Mouse (Mus musculus) cerebellum, adult 2 months (tissue): ENCODE measurements around the gene Cfi. TPM values are rescaled to one million over a fixed set of nuclear protein-coding genes. Genes with fewer than 3 reads are reported as not detected.

Experiments
- DNase-seq, 2 experiments: peaks; one replicate each; pipeline ENCODE4 v3.0.0; 2021
- H3K27ac ChIP-seq: fragments of 200-500 bp; 2 replicates; pipeline ENCODE4 v1.5.1; 2012; ENCODE audit warnings: low read length, control low read depth, inconsistent platforms; ENCODE audit not compliant: insufficient read depth
- H3K27me3 ChIP-seq: fragments of 200-500 bp; 2 replicates; pipeline ENCODE4 v1.6.1; 2012; ENCODE audit warnings: inconsistent platforms, mild to moderate bottlenecking, low read length, moderate library complexity; ENCODE audit not compliant: control insufficient read depth, insufficient read depth
- H3K4me1 ChIP-seq: fragments of 200-500 bp; 2 replicates; pipeline ENCODE4 v1.6.1; 2011; ENCODE audit warnings: low read length; ENCODE audit not compliant: control insufficient read depth, insufficient read depth
- H3K4me3 ChIP-seq: fragments of 200-500 bp; replicated peaks from 2 replicates; pipeline ENCODE3; 2011; ENCODE audit warnings: mild to moderate bottlenecking, low read depth, low read length, control low read depth; ENCODE audit not compliant: insufficient read depth
- CTCF ChIP-seq: fragments of 200-500 bp; IDR thresholded peaks from 2 replicates; pipeline ENCODE4 v1.5.1; 2011; ENCODE audit warnings: low read depth, mild to moderate bottlenecking, control low read depth, low read length, moderate library complexity, borderline replicate concordance; ENCODE audit not compliant: insufficient read depth
- POLR2A ChIP-seq: fragments of 200-500 bp; IDR thresholded peaks from 2 replicates; pipeline ENCODE4 v1.6.1; 2011; ENCODE audit warnings: low read length, control low read depth, borderline replicate concordance; ENCODE audit not compliant: insufficient read depth
- WGBS: fragments of 180-500 bp; shearing (Covaris S2); methylation state at CpG from one replicate; pipeline ENCODE4 v1.1.7; 2018; 5-methylcytosine and 5-hydroxymethylcytosine counted together
- polyA plus RNA-seq: library from polyadenylated mRNA; depleted of rRNA; stranded (reverse); fragments of >200 nt; gene quantifications from 2 replicates; pipeline ENCODE4 v1.2.3, GENCODE M21; 2012

Cfi gene
- polyA plus RNA-seq, 1 experiment, result 0.15 TPM

- Histone ChIP-seq H3K4me1 (no peaks in the 10 kb centered on the region), H3K27me3 (no peaks in the 10 kb centered on the region), H3K4me3 (no peak overlapping the region), H3K27ac (no peak overlapping the region)
- no peak for DNase-seq
- TF ChIP-seq CTCF (no peak), POLR2A (no peak)
- WGBS, result 7% methylated on average over 11 of the region's 11 CpGs
These were observed 490 bp downstream of the Cfi start for GRCm38 (mm10) chr3:129836051-129836697.

- no peak for TF ChIP-seq POLR2A
- TF ChIP-seq CTCF, result no peak
- 87% methylated on average over 6 of the region's 6 CpGs for WGBS
- Histone ChIP-seq H3K4me3 (no peak overlapping the region), H3K4me1 (no peaks in the 10 kb centered on the region), H3K27me3 (no peaks in the 10 kb centered on the region), H3K27ac (no peak overlapping the region)
- DNase-seq, result no peak
These were observed 1.3 kb downstream of the Cfi start for GRCm38 (mm10) chr3:129836965-129837364.

- Histone ChIP-seq H3K4me1 (no peaks in the 10 kb centered on the region), H3K4me3 (no peak overlapping the region), H3K27ac (no peak overlapping the region), H3K27me3 (no peaks in the 10 kb centered on the region)
- TF ChIP-seq POLR2A (no peak), CTCF (no peak)
- WGBS, result 12% methylated on average over 7 of the region's 7 CpGs
- no peak for DNase-seq
These were observed 2.3 kb downstream of the Cfi start for GRCm38 (mm10) chr3:129838017-129838416.

- Histone ChIP-seq H3K4me1 (no peaks in the 10 kb centered on the region), H3K27me3 (no peaks in the 10 kb centered on the region; the same call in 1 of the 2 replicates), H3K4me3 (no peak overlapping the region), H3K27ac (no peak overlapping the region)
- 88% methylated on average over 2 of the region's 2 CpGs for WGBS
- DNase-seq, result no peak
- TF ChIP-seq POLR2A, result no peak
- TF ChIP-seq CTCF, result no peak
These were observed 10.2 kb downstream of the Cfi start for GRCm38 (mm10) chr3:129845868-129846267.

GRCm38 (mm10) chr3:129846846-129847245, 11.2 kb downstream of the Cfi start:
- TF ChIP-seq POLR2A (no peak), CTCF (no peak)
- WGBS, result 82% methylated on average over 7 of the region's 7 CpGs

GRCm38 (mm10) chr3:129862592-129862991, 26.9 kb downstream of the Cfi start:
- Histone ChIP-seq H3K27ac (no peak overlapping the region), H3K4me1 (no peaks in the 10 kb centered on the region; the same call in 1 of the 2 replicates), H3K4me3 (no peak overlapping the region), H3K27me3 (no peaks in the 10 kb centered on the region)
- TF ChIP-seq CTCF, result no peak
- no peak for TF ChIP-seq POLR2A
- WGBS, result 81% methylated on average over 2 of the region's 2 CpGs
- no peak for DNase-seq

More at GRCm38 (mm10) chr3:129846846-129847245, 11.2 kb downstream of the Cfi start:
- no peaks in the 10 kb centered on the region; the same call in 1 of the 2 replicates for H3K27me3 ChIP-seq
- H3K4me3 ChIP-seq, result no peak overlapping the region
- H3K27ac ChIP-seq, result no peak overlapping the region
- H3K4me1 ChIP-seq, result no peaks in the 10 kb centered on the region
- no peak for DNase-seq

GRCm38 (mm10) chr3:129863698-129864097, 28.0 kb downstream of the Cfi start:
- TF ChIP-seq POLR2A (no peak), CTCF (peak; percentile 73)
- H3K4me3 ChIP-seq, result no peak overlapping the region
- H3K27me3 ChIP-seq, result no peaks in the 10 kb centered on the region
- H3K4me1 ChIP-seq, result no peaks in the 10 kb centered on the region; the same call in 1 of the 2 replicates
- no peak overlapping the region for H3K27ac ChIP-seq
- 46% methylated on average over 14 of the region's 14 CpGs for WGBS
- peak; percentile 39 to 54 for DNase-seq

- Histone ChIP-seq H3K27me3 (no peaks in the 10 kb centered on the region), H3K4me3 (no peak overlapping the region), H3K4me1 (no peaks in the 10 kb centered on the region), H3K27ac (no peak overlapping the region)
- no peak for DNase-seq
- 80% methylated on average over 10 of the region's 10 CpGs for whole genome bisulfite sequencing
- TF ChIP-seq CTCF, result no peak
- no peak for TF ChIP-seq POLR2A
These were observed 41.6 kb downstream of the Cfi start for GRCm38 (mm10) chr3:129877327-129877726.
